Mouse (Mus musculus) hindbrain, embryonic 15.5 days (tissue): ENCODE measurements around the gene Cyp4a32. TPM values are rescaled to one million over a fixed set of nuclear protein-coding genes. Genes with fewer than 3 reads are reported as not detected.

Experiments used
- ATAC-seq: fragments of 200-750 bp; cut with Nextera tagmentation; 2 replicates; pipeline ENCODE4 v1.8.0; 2017; ENCODE audit warnings: low read depth, moderate number of reproducible peaks, moderate TSS enrichment; ENCODE audit not compliant: low FRiP score
- H3K27ac ChIP-seq: fragments of 300-500 bp; sonication (generic); replicated peaks from 2 replicates; pipeline ENCODE4 v1.5.1; 2015; ENCODE audit warnings: mild to moderate bottlenecking, inconsistent platforms
- H3K27me3 ChIP-seq: fragments of 300-500 bp; sonication (generic); 2 replicates; pipeline ENCODE4 v1.6.1; 2015; ENCODE audit warnings: control low read depth, inconsistent platforms
- H3K36me3 ChIP-seq: fragments of 300-500 bp; sonication (generic); 2 replicates; pipeline ENCODE4 v1.6.1; 2015; ENCODE audit warnings: control low read depth, inconsistent platforms
- H3K4me1 ChIP-seq: fragments of 300-500 bp; sonication (generic); replicated peaks from 2 replicates; pipeline ENCODE4 v1.6.1; 2015; ENCODE audit warnings: control low read depth, inconsistent platforms
- H3K4me2 ChIP-seq: fragments of 300-500 bp; sonication (generic); 2 replicates; pipeline ENCODE4 v1.6.1; 2015; ENCODE audit warnings: moderate library complexity, mild to moderate bottlenecking, inconsistent platforms
- H3K4me3 ChIP-seq: fragments of 300-500 bp; sonication (generic); 2 replicates; pipeline ENCODE4 v1.5.1; 2015; ENCODE audit warnings: mild to moderate bottlenecking, inconsistent platforms
- H3K9ac ChIP-seq: fragments of 300-500 bp; sonication (generic); 2 replicates; pipeline ENCODE4 v1.6.1; 2015; ENCODE audit warnings: inconsistent platforms
- H3K9me3 ChIP-seq: fragments of 300-500 bp; sonication (generic); 2 replicates; pipeline ENCODE4 v1.6.1; 2016; ENCODE audit warnings: control low read depth, inconsistent platforms
- polyA plus RNA-seq: library from polyadenylated mRNA; unstranded; fragments of >200 nt; fragmentation: Nextera tagmentation; extraction: Ambion mirVana; gene quantifications from 2 replicates; pipeline ENCODE4 v1.2.1, GENCODE M21; 2015

Gene Cyp4a32
- polyA plus RNA-seq, 1 experiment from 2014 or later: not detected

DNA sequence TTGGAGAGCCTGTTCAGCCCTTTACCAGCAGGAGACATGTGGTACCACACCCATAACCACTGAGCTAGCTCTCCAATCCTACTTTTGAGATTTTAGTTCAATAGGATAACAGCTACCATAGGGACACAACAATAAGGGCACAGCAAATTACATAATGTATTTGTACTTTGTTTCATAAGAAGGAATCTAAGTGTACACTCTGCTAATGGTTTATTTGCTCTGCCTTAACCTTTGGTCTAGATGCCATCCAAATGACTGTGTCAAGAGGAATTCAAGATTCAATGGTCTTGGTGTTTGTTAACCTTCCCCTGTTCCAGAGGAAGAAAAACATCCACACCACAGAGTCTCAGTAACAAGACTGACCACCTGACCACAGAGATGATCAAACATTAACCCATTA is 58.4 kb downstream of the Cyp4a32 start:
- no peaks in the 10 kb centered on the region for H3K36me3 ChIP-seq
- no peak for ATAC-seq
- no peaks in the 10 kb centered on the region for H3K27me3 ChIP-seq
- no peak overlapping the region for H3K4me3 ChIP-seq
- no peak overlapping the region for H3K27ac ChIP-seq
- no peaks in the 10 kb centered on the region for H3K9me3 ChIP-seq
- no peak overlapping the region for H3K4me2 ChIP-seq
- H3K9ac ChIP-seq: no peak overlapping the region
- H3K4me1 ChIP-seq: peaks cover 7% of the 10 kb centered on the region; the same call in 1 of the 2 replicates

Other genes starting within 250 kb of the Cyp4a32 start
- not detected in 2 replicates for gene Cyp4a12b, start 189.3 kb upstream of the Cyp4a32 start, polyA plus RNA-seq
- gene Cyp4a30b, start 148.4 kb upstream of the Cyp4a32 start, polyA plus RNA-seq: not detected in 2 replicates
- not detected in 2 replicates for gene Cyp4a14, start 104.8 kb upstream of the Cyp4a32 start, polyA plus RNA-seq
- not detected in 2 replicates for gene Cyp4a10, start 82.7 kb upstream of the Cyp4a32 start, polyA plus RNA-seq
- gene Cyp4a31, start 37.3 kb upstream of the Cyp4a32 start, polyA plus RNA-seq: not detected in 2 replicates
- 0.84 and 1.3 TPM in 2 replicates for gene Cyp4b1, start 46.8 kb downstream of the Cyp4a32 start, polyA plus RNA-seq
- gene Efcab14, start 136.8 kb downstream of the Cyp4a32 start, polyA plus RNA-seq: 18.8 and 19.1 TPM in 2 replicates
- gene Tex38, start 180.0 kb downstream of the Cyp4a32 start, polyA plus RNA-seq: 0.83 and 0.91 TPM in 2 replicates
- gene Atpaf1, start 183.8 kb downstream of the Cyp4a32 start, polyA plus RNA-seq: 36.9 and 39.9 TPM in 2 replicates
- gene Mob3c, start 227.1 kb downstream of the Cyp4a32 start, polyA plus RNA-seq: 5.2 and 5.9 TPM in 2 replicates
- gene Mknk1, start 238.2 kb downstream of the Cyp4a32 start, polyA plus RNA-seq: 22.9 and 23.0 TPM in 2 replicates